Mouse (Mus musculus): ENCODE measurements around the gene Tedc2. TPM values are rescaled to one million over a fixed set of nuclear protein-coding genes. Genes with fewer than 3 reads are reported as not detected.

The Tedc2 gene
- total and polyA plus RNA-seq, 3 experiments, result 11.8 to 14.5 (median 14.1) TPM

DNA sequence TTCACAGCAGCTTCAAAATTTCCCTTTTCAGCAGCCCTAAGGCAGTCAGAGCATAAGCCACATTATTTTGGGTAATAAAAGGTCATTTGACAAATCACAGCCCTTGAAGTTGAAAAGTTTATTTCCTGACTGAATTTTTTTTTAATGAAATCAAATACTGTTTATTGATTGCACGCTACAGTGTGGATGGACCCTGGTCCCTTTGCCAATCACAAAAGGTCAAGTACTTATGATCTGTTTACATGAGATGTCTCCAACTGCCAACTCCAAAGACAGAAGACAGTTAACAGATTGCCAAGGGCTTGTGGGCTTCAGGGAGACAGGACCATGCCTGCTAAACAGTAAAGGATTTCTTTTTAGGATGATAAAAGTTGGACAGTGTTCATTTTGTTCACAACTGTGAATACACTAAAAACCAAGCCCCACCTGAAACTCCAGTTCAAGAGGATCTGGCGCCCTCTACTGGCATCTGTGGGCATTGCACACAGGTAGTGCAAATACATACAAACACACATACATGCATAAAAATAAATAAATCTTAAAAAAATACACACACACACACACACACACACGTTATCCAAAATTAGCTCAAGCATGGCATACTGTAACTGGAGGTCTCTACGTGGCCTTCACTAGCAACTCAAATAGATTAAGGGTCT, 22.8 kb upstream of the Tedc2 start:
- no peak overlapping the region for H3K27ac ChIP-seq (ENCODE audit: insufficient read depth, low read depth)
- 0 out of 4 replicates have a peak, but pooled peaks cover 0 to 2% of the 10 kb centered on the region in 2 experiments for H3K4me1 ChIP-seq (ENCODE audit: control insufficient read depth in 1 of 2, insufficient read depth in 2 of 2)
- TF ChIP-seq ZKSCAN1 (IDR thresholded peaks at IDR 0.05; ENCODE audit: borderline replicate concordance, low read depth, low read length) (no peak), ZMIZ1 (IDR thresholded peaks at IDR 0.05; ENCODE audit: low read depth, low read length) (no peak), MAX (IDR thresholded peaks at IDR 0.05; ENCODE audit: low read length) (no peak), ZNF384 (IDR thresholded peaks at IDR 0.05; ENCODE audit: low read depth, low read length) (no peak), MXI1 (IDR thresholded peaks at IDR 0.05; ENCODE audit: low read depth, low read length) (no peak), IRF4 (IDR thresholded peaks at IDR 0.05; ENCODE audit: low read depth, low read length) (no peak), POLR2AphosphoS2 (IDR thresholded peaks at IDR 0.05; ENCODE audit: low read depth, low read length) (no peak), SMC3 (IDR thresholded peaks at IDR 0.05; ENCODE audit: low read depth, low read length) (peak; percentile 34; the same call in 1 of the 2 replicates), RAD21 (IDR thresholded peaks at IDR 0.05; ENCODE audit: low read depth, low read length) (peak; percentile 44), JUND (conservative IDR thresholded peaks at IDR 0.05; ENCODE audit: low read depth, low read length) (no peak), CTCF (conservative IDR thresholded peaks at IDR 0.05 in 1 of 2, IDR thresholded peaks at IDR 0.05 in 1 of 2; ENCODE audit: low read depth in 2 of 2, low read length in 2 of 2) (peak; percentile 63 to 72), TBP (conservative IDR thresholded peaks at IDR 0.05; ENCODE audit: low read depth, low read length) (no peak), JUN (IDR thresholded peaks at IDR 0.05; ENCODE audit: insufficient read depth, low read depth, low read length) (no peak), MAFK (IDR thresholded peaks at IDR 0.05; ENCODE audit: insufficient replicate concordance, low read length) (no peak), E2F4 (IDR thresholded peaks at IDR 0.05; ENCODE audit: insufficient replicate concordance, low read depth, low read length) (no peak), USF1 (IDR thresholded peaks at IDR 0.05; ENCODE audit: low read depth, low read length) (no peak), POLR2A (IDR thresholded peaks at IDR 0.05; ENCODE audit: low read depth, low read length) (no peak), GABPA (IDR thresholded peaks at IDR 0.05; ENCODE audit: insufficient replicate concordance, low read depth, low read length) (no peak)
- dilution Hi-C loops (cut with MboI; ENCODE audit: extremely low pct_ligation_motif_present, extremely low pct_unique_long_range_greater_than_20kb, low sequenced_read_pairs) (no loop called here), in situ Hi-C loops (cut with MboI; ENCODE audit: low pct_ligation_motif_present, low pct_unique_long_range_greater_than_20kb, low sequenced_read_pairs) (no loop called here)
- H3K27me3 ChIP-seq (replicated peaks), result no peaks in the 10 kb centered on the region
- no peak overlapping the region for H3K9ac ChIP-seq (ENCODE audit: insufficient read depth, low read depth)
- no peak overlapping the region for H3K4me2 ChIP-seq (ENCODE audit: insufficient read depth, low read depth, poor library complexity, severe bottlenecking)
- H3K4me3 ChIP-seq (replicated peaks in 1 of 3; ENCODE audit: low read depth in 2 of 3, low read length in 2 of 3, poor library complexity in 1 of 3), result no peak overlapping the region
- H3K79me2 ChIP-seq (replicated peaks; ENCODE audit: control insufficient read depth, extremely low read depth, insufficient read depth, poor library complexity, severe bottlenecking), result no peaks in the 10 kb centered on the region
- H3K36me3 ChIP-seq (replicated peaks in 1 of 2; ENCODE audit: control insufficient read depth in 1 of 2, insufficient read depth in 1 of 2, low read length in 1 of 2), result peaks cover 76 to 86% of the 10 kb centered on the region in 2 experiments
- peaks cover 19% of the 10 kb centered on the region for H3K9me3 ChIP-seq (replicated peaks; ENCODE audit: low read length)
- peak; percentile 40 for DNase-seq (ENCODE audit: extremely low read depth)

DNA sequence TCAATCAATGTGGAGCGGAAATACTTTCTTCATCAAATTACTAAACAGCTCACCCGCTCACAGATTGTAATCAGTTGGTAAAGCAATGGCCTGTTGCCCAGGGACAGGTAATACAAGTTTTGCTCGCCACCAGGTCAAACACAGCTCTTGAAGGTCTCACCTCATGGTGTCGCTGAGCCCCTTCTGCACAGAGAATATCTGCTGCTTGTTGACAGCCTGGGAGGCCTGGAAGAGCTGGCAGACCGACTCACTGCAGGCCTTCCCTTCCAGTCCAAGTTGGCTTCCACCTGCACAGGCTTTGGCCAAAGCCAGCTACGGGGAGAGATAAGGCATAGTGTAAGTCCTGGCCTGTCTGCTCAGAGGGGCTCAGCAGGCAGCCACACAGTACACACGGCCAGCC, 16.3 kb upstream of the Tedc2 start:
- in situ Hi-C loops (cut with MboI; ENCODE audit: low pct_ligation_motif_present, low pct_unique_long_range_greater_than_20kb, low sequenced_read_pairs), result no loop called here
- DNase-seq (ENCODE audit: extremely low read depth), result no peak
- Histone ChIP-seq H3K27me3 (replicated peaks) (no peaks in the 10 kb centered on the region), H3K79me2 (replicated peaks; ENCODE audit: control insufficient read depth, extremely low read depth, insufficient read depth, poor library complexity, severe bottlenecking) (no peaks in the 10 kb centered on the region), H3K9ac (ENCODE audit: insufficient read depth, low read depth) (no peak overlapping the region), H3K4me1 (ENCODE audit: control insufficient read depth in 1 of 2, insufficient read depth in 2 of 2) (peaks cover 0 to 8% of the 10 kb centered on the region in 2 experiments; a peak in 1 of 4 replicates), H3K4me2 (ENCODE audit: insufficient read depth, low read depth, poor library complexity, severe bottlenecking) (no peak overlapping the region), H3K4me3 (replicated peaks in 1 of 3; ENCODE audit: low read depth in 2 of 3, low read length in 2 of 3, poor library complexity in 1 of 3) (no peak overlapping the region), H3K36me3 (replicated peaks in 1 of 2; ENCODE audit: control insufficient read depth in 1 of 2, insufficient read depth in 1 of 2, low read length in 1 of 2) (peaks cover 81 to 97% of the 10 kb centered on the region in 2 experiments), H3K27ac (ENCODE audit: insufficient read depth, low read depth) (no peak overlapping the region), H3K9me3 (replicated peaks; ENCODE audit: low read length) (peaks cover 14% of the 10 kb centered on the region)
- dilution Hi-C loops (cut with MboI; ENCODE audit: extremely low pct_ligation_motif_present, extremely low pct_unique_long_range_greater_than_20kb, low sequenced_read_pairs), result no loop called here
- TF ChIP-seq CHD1 (IDR thresholded peaks at IDR 0.05; ENCODE audit: low read depth, low read length) (no peak), MAFK (IDR thresholded peaks at IDR 0.05; ENCODE audit: insufficient replicate concordance, low read length) (no peak), JUND (conservative IDR thresholded peaks at IDR 0.05; ENCODE audit: low read depth, low read length) (no peak), ETS1 (conservative IDR thresholded peaks at IDR 0.05; ENCODE audit: low read depth, low read length) (no peak), UBTF (IDR thresholded peaks at IDR 0.05; ENCODE audit: low read depth, low read length) (no peak), E2F4 (IDR thresholded peaks at IDR 0.05; ENCODE audit: insufficient replicate concordance, low read depth, low read length) (no peak), CTCF (conservative IDR thresholded peaks at IDR 0.05 in 1 of 2, IDR thresholded peaks at IDR 0.05 in 1 of 2; ENCODE audit: low read depth in 2 of 2, low read length in 2 of 2) (no peak), GABPA (IDR thresholded peaks at IDR 0.05; ENCODE audit: insufficient replicate concordance, low read depth, low read length) (no peak), SMC3 (IDR thresholded peaks at IDR 0.05; ENCODE audit: low read depth, low read length) (no peak)

All from CH12.LX (cell line).